ENCODE assay signal across 8 mouse cellular contexts in genomic region chr5:92434571-92434985, GRCm38 (mm10). TPM values are rescaled to one million over a fixed set of nuclear protein-coding genes. Genes with fewer than 3 reads are reported as not detected.
DNase-seq lines count a peak whose midpoint lies in the region; ATAC-seq and TF ChIP-seq lines count a peak whose summit lies in the region.

No protein-coding gene starts in this region.

- no peak for DNase-seq in heart, adult 8-10 months (ENCODE audit: low spot score)
- DNase-seq in ES-CJ7 (ENCODE audit: low read depth, low spot score) = peak; percentile 28
- DNase-seq in embryonic facial prominence, embryonic 14.5 days (ENCODE audit: low spot score) = no peak
- DNase-seq in kidney, postnatal 0 days (ENCODE audit: low spot score) = peak; percentile 20
- peak; percentile 61 for DNase-seq in midbrain, embryonic 14.5 days
- DNase-seq in testis, postnatal 14 days (ENCODE audit: low spot score) = no peak
- DNase-seq in adrenal gland, adult (ENCODE audit: inconsistent age in 2 of 2, low spot score in 1 of 2) = no peak

- no peaks in the 10 kb centered on the region for H3K27me3 ChIP-seq in heart, embryonic 13.5 days (replicated peaks)
- no peaks in the 10 kb centered on the region for H3K27me3 ChIP-seq in embryonic facial prominence, embryonic 14.5 days (replicated peaks; ENCODE audit: control insufficient read depth, insufficient read depth, low read length)
- no peaks in the 10 kb centered on the region for H3K27me3 ChIP-seq in kidney, postnatal 0 days (ENCODE audit: insufficient read depth, low read length)
- no peaks in the 10 kb centered on the region for H3K27me3 ChIP-seq in midbrain, embryonic 14.5 days (ENCODE audit: control insufficient read depth, insufficient read depth, low read length)

- peaks cover 8% of the 10 kb centered on the region; the same call in 1 of the 2 replicates for H3K36me3 ChIP-seq in heart, embryonic 13.5 days
- H3K36me3 ChIP-seq in embryonic facial prominence, embryonic 14.5 days (ENCODE audit: control insufficient read depth, insufficient read depth, low read length) = peaks cover 9% of the 10 kb centered on the region
- H3K36me3 ChIP-seq in kidney, postnatal 0 days (ENCODE audit: insufficient read depth, low read length) = no peaks in the 10 kb centered on the region
- H3K36me3 ChIP-seq in midbrain, embryonic 14.5 days (ENCODE audit: control insufficient read depth, insufficient read depth, low read length) = peaks cover 7% of the 10 kb centered on the region; the same call in 1 of the 2 replicates

- H3K9ac ChIP-seq in heart, embryonic 13.5 days = peak overlapping the region; percentile 95
- peak overlapping the region; percentile 95 for H3K9ac ChIP-seq in embryonic facial prominence, embryonic 14.5 days (ENCODE audit: low read depth, low read length)
- peak overlapping the region; percentile 81 for H3K9ac ChIP-seq in kidney, postnatal 0 days (ENCODE audit: low read depth, low read length)
- H3K9ac ChIP-seq in midbrain, embryonic 14.5 days (replicated peaks; ENCODE audit: low read length) = peak overlapping the region; percentile 90

- H3K27ac ChIP-seq in heart, embryonic 13.5 days (replicated peaks) = peak overlapping the region; percentile 82
- peak overlapping the region; percentile 86 for H3K27ac ChIP-seq in embryonic facial prominence, embryonic 14.5 days (replicated peaks; ENCODE audit: low read depth, low read length)
- peak overlapping the region; percentile 89 for H3K27ac ChIP-seq in kidney, postnatal 0 days
- peak overlapping the region; percentile 62 for H3K27ac ChIP-seq in midbrain, embryonic 14.5 days (replicated peaks; ENCODE audit: low read depth, low read length)

- 2% methylated on average over 31 of the region's 39 CpGs for WGBS in heart, embryonic 13.5 days
- 0% methylated on average over 1 of the region's 39 CpGs for WGBS in embryonic facial prominence, embryonic 14.5 days
- WGBS in kidney, postnatal 0 days = 0% methylated on average over 31 of the region's 39 CpGs
- WGBS in midbrain, embryonic 14.5 days = under 1% methylated on average over 34 of the region's 39 CpGs

- H3K9me3 ChIP-seq in heart, embryonic 13.5 days = no peaks in the 10 kb centered on the region
- no peaks in the 10 kb centered on the region for H3K9me3 ChIP-seq in embryonic facial prominence, embryonic 14.5 days (ENCODE audit: control insufficient read depth, low read length)
- no peaks in the 10 kb centered on the region for H3K9me3 ChIP-seq in kidney, postnatal 0 days (replicated peaks; ENCODE audit: low read length)
- no peaks in the 10 kb centered on the region for H3K9me3 ChIP-seq in midbrain, embryonic 14.5 days (ENCODE audit: control insufficient read depth, low read length)

- H3K4me3 ChIP-seq in heart, embryonic 13.5 days = peak overlapping the region; percentile 89
- peak overlapping the region; percentile 88 for H3K4me3 ChIP-seq in embryonic facial prominence, embryonic 14.5 days (ENCODE audit: low read depth, low read length)
- H3K4me3 ChIP-seq in kidney, postnatal 0 days (replicated peaks; ENCODE audit: low read depth, low read length) = peak overlapping the region; percentile 99
- peak overlapping the region; percentile 75 for H3K4me3 ChIP-seq in midbrain, embryonic 14.5 days (replicated peaks; ENCODE audit: low read depth, low read length)

- no peak for TF ChIP-seq CTCF in kidney, postnatal 0 days (IDR thresholded peaks at IDR 0.05; ENCODE audit: low read depth)

- peaks cover 17% of the 10 kb centered on the region for H3K4me1 ChIP-seq in heart, embryonic 13.5 days
- H3K4me1 ChIP-seq in embryonic facial prominence, embryonic 14.5 days (ENCODE audit: control insufficient read depth, insufficient read depth, low read length) = peaks cover 13% of the 10 kb centered on the region; the same call in 1 of the 2 replicates
- no peaks in the 10 kb centered on the region for H3K4me1 ChIP-seq in kidney, postnatal 0 days (replicated peaks; ENCODE audit: insufficient read depth, low read length)
- H3K4me1 ChIP-seq in midbrain, embryonic 14.5 days (ENCODE audit: control insufficient read depth, insufficient read depth, low read length) = peaks cover 12% of the 10 kb centered on the region; the same call in 1 of the 2 replicates

- peak overlapping the region; percentile 88 for H3K4me2 ChIP-seq in heart, embryonic 13.5 days
- peak overlapping the region; percentile 74 for H3K4me2 ChIP-seq in embryonic facial prominence, embryonic 14.5 days (ENCODE audit: low read depth, low read length)
- peak overlapping the region; percentile 85 for H3K4me2 ChIP-seq in kidney, postnatal 0 days (ENCODE audit: low read length)
- peak overlapping the region; percentile 94 for H3K4me2 ChIP-seq in midbrain, embryonic 14.5 days (ENCODE audit: low read length)

- peak; percentile 44 for ATAC-seq in heart, embryonic 13.5 days (ENCODE audit: extremely low read depth, insufficient number of reproducible peaks, low FRiP score, low TSS enrichment)
- ATAC-seq in embryonic facial prominence, embryonic 14.5 days (ENCODE audit: low read depth) = peak; percentile 69
- ATAC-seq in kidney, postnatal 0 days (replicated peaks; ENCODE audit: low FRiP score, low read depth) = no peak; the same call in 1 of the 2 replicates
- ATAC-seq in midbrain, embryonic 14.5 days (ENCODE audit: low FRiP score, low TSS enrichment) = no peak; the same call in 1 of the 2 replicates

RNA-seq across cellular contexts. Expression of gene Nup54, which starts 0.4 kb away (rescaled TPM):
- polyA plus RNA-seq in heart, embryonic 13.5 days (2015; fragmentation: Nextera tagmentation; extraction: Ambion mirVana) = 35.8 and 39.4 TPM in 2 replicates
- 10 to 100 TPM; 12.1 to 18.4 (median 16.2) TPM for total RNA-seq in heart, adult 8-10 months (2022)
- 39.8 and 43.9 TPM in 2 replicates for polyA plus RNA-seq in embryonic facial prominence, embryonic 14.5 days (2014; fragmentation: Nextera tagmentation; extraction: Ambion mirVana)
- polyA plus RNA-seq in kidney, postnatal 0 days (2015; fragmentation: Nextera tagmentation; extraction: Ambion mirVana) = 37.3 and 40.4 TPM in 2 replicates
- 58.2 and 61.4 TPM in 2 replicates for polyA plus RNA-seq in midbrain, embryonic 14.5 days (2014; fragmentation: Nextera tagmentation; extraction: Ambion mirVana)

Comparison
In these comparisons a context has a peak if more than half of its experiments do, and no peak if none do; other contexts are left out.
1. ATAC-seq: peak in heart, embryonic 13.5 days (single experiment) and embryonic facial prominence, embryonic 14.5 days (single experiment); none in kidney, postnatal 0 days (single experiment) and midbrain, embryonic 14.5 days (single experiment).
2. DNase-seq: peak in ES-CJ7 (single experiment), kidney, postnatal 0 days (single experiment) and midbrain, embryonic 14.5 days (single experiment); none in heart, adult 8-10 months (single experiment), embryonic facial prominence, embryonic 14.5 days (single experiment), testis, postnatal 14 days (single experiment) and adrenal gland, adult (0 of 2).
3. Peak in every context shown above with its lines, with median percentiles within 50 percentile points of each other: H3K27ac ChIP-seq, H3K4me2 ChIP-seq, H3K4me3 ChIP-seq and H3K9ac ChIP-seq.